Mouse (Mus musculus) neutrophil, adult 5-6 weeks (primary cell): Measurements from ENCODE around the gene Tesk2. TPM values are rescaled to one million over a fixed set of nuclear protein-coding genes. Genes with fewer than 3 reads are reported as not detected.

Experiments used
- ATAC-seq: fragments of 151-379, 151-347 bp; 2 replicates; pipeline ENCODE4 v1.8.0; 2017; ENCODE audit warnings: mild to moderate bottlenecking, moderate TSS enrichment; ENCODE audit not compliant: insufficient number of reproducible peaks, poor library complexity, low FRiP score, severe bottlenecking; ENCODE audit errors: extremely low read depth
- total RNA-seq: library from RNA; stranded (forward); fragments of 200-1000 nt; gene quantifications from 2 replicates; pipeline ENCODE4 v1.2.3, GENCODE M21; 2017

The Tesk2 gene
- total RNA-seq, 1 experiment from 2014 or later = 9.3 TPM

DNA sequence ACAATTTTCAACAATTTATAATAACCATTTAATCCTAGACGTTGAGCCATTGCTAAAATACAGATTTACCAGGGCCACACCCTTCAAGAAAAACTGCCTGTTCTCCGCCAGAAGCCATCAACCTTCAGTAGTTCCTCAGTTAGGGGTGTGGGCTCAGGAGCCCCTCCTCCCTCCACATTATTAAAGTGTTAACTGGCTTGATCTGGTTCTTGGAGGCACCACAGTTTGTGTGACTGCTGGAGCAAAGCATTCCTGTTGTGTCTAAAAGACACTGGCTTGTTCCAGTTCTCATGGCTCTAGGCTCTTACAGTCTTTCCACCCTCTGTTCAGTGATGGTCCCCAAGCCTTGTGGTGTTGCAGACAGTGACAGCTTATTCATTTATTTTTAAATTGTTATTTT lies 59.8 kb downstream of the Tesk2 start:
- ATAC-seq = no peak

DNA sequence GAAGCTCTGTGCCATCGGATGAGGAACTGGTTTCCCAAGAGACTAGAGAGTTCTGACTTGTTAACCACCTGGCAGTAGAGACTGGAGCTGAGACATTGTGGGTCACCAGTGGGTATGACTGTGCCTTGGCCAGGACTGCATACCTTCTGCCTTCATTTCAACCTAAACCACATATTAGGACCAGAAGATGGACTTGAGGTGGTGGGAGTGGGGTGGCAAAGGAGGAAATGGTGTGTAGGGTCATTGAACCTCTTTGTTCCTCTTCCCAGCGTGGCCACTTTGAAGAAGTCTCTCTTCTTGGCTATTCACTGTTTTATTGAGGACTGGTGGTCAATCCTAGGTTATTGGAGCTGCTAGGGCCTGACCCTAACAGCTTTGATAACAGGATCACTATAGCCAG lies 60.6 kb downstream of the Tesk2 start:
- peak; percentile 46; the same call in 1 of the 2 replicates for ATAC-seq

DNA sequence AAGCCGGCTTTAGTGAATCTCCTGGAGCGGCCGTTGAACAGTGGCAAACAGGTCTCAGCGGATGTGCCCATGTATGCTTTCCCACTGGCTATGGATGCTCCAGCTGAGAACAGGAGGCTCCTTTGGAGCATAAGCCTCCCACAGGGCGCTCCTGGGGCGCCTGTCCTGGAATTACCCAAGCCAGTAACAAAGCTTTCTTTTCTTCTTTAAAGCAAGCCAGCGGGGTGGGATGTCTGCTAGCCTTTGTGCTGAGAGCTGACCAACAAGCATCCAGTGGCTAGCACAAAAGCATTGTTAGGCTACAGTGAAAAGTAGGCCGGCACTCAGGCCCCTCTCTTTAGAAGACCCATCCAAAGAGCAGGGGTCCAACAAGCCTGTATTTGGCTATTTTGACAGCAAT lies 61.4 kb downstream of the Tesk2 start:
- ATAC-seq = no peak

DNA sequence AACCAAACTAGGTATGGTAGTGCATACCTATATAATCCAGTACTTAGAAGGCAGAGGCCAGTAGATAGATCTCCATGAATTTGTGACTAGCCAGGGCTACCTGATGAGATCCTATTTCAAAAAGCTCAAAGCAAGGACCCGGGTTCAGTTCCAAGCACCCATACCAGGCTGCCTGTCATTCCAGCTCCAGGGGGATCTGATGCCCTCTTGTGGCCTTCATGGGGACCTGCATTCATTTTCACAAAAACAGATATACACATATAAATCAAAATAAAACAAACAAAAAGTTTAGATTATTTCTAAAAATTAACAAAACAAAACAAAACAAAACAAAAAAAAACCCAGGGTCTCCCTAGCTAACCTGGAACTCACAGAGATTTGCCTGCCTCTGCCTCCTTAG lies 65.8 kb downstream of the Tesk2 start:
- no peak for ATAC-seq

DNA sequence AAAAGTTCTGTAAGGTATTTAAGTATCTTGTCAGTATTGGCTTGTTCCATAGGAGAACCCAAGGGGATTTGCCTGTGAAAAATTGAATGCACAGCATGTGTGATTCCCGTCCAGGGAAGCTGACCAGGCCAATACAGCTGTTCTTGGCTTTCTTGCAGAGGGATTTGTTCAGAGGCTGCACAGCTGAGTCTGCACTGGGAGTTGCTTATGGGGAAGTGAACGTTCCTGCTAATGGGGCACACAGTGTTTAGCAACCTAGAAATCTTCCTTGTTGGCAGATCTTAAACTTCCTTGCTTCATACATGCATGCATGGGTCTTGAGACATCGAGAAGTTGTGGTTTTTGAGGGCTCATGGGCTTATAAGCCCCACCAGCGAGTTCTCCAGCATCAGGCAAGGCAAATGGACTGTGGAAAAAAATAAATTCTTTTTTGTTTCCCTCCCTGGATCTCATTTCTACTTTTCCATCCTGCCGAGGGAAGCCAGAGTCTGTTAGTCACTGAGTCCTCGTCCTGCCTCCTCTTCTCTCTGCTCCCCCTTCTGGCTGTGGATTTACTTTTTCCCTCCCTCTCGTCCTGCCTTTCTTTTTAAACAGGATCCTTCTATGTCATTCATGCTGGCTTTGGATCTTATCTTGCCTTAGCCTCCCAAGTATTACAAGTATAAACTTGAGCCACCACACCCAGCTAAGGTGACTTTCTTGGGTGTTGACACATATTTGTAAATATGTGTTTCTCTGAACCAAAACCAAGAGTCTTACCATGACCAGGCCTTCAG lies 67.4 kb downstream of the Tesk2 start:
- peak; percentile 64 for ATAC-seq

DNA sequence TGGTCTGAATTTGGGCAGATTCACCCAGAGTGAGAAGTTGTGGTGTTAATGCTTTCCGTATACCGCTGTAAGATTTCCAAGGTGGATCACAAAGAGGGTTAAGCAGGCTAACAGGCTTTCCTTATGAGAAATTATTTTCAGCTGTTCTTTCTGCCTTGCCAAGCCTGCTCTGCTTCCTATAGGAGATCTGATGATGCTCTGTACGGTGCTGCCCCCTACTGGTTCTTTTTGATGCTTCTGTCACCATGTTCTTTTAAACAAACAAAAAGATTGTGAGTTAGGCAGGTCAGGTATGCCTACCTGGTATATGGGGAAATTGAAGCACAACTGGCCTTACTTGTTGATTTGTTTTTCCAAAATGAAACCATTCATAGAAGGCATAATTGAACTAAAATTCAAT lies 68.2 kb downstream of the Tesk2 start:
- peak; percentile 86 for ATAC-seq

DNA sequence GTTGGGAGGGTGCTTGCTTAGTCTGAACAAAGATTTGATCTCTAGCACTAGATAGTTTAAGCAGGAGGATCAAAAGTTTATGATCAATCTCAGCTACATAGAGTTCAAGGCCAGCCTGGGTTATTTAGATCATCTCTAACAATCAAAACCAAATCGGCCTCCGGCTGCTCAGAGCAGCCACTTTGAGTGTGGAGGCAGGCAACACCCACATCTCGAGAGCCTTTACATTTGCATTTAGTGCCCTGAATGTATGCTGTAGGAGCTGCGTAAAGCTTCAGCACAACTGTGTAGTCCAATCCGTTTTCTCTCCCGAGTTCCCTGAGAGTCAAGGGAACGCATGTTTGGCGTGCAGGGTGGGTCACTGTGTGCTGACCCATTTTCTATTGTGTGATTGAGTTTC lies 71.7 kb downstream of the Tesk2 start:
- no peak for ATAC-seq

DNA sequence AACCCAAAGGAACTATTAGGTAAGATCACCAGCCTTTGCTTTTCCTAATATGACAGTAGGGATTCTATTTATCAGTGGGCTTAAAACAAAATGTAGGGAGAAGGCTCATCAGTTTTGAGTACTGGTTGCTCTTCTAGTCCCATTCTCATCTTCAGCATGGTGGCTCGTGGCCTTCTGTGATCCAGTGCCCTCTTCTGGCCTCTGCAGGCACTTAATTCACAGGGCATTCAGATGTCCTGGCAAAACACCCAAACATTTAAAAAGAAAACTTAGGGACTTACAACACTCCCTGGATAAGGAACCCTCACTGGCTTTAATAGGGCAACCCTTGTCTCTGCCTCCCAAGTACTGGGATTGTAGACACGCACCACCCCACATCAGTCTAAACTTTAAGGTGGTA lies 73.5 kb downstream of the Tesk2 start:
- no peak for ATAC-seq

DNA sequence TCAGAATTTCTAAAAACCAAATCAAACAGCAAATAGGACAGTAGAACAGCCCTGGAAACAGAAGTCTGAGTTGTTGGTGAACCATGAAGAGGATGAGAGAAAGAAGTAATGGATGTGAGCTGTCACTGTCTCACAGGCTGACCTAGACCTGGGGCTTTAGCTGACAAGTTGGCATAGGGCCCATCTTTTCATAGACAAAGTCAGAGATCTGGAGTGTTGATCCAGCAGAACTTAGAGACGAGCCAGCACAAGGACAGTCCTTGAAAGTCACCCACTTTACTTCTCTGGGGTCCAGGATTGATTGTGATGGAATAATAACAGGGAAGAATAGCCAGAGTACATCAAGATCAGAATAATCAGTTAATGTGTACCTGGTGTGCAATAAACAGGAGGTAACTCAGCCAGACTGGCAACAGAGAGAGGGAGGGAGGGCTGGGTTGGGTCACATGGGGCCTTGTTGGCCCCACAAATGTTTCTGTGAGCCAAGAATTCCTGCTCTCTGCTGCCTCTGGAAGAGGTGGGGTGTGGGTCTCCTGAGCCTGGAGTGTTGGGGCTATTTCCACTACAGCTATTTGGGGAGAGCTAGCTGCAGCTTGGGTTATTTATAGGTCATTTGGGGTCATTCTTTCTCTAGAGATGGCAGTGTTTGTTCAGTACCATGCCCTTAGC lies 75.8 kb downstream of the Tesk2 start:
- no peak for ATAC-seq

DNA sequence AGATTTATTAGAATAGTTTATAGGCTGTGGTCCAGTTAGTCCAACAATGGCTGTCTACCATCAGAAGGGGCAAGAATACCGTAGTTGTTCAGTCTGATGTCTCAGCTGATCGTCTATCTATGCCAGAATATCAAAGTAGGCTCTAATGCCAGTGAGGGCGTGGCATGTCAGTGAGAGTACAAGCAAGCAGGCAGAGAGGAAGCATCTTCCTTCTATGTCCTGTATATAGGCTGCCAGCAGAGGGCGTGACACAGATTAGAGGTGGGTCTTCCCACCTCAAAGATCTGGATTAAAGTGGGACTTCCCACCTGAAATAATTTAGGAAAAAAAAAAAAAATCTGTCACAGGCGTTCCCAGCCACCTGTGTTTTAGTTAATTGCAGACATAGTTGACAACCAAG lies 79.2 kb downstream of the Tesk2 start:
- ATAC-seq = peak; percentile 51

DNA sequence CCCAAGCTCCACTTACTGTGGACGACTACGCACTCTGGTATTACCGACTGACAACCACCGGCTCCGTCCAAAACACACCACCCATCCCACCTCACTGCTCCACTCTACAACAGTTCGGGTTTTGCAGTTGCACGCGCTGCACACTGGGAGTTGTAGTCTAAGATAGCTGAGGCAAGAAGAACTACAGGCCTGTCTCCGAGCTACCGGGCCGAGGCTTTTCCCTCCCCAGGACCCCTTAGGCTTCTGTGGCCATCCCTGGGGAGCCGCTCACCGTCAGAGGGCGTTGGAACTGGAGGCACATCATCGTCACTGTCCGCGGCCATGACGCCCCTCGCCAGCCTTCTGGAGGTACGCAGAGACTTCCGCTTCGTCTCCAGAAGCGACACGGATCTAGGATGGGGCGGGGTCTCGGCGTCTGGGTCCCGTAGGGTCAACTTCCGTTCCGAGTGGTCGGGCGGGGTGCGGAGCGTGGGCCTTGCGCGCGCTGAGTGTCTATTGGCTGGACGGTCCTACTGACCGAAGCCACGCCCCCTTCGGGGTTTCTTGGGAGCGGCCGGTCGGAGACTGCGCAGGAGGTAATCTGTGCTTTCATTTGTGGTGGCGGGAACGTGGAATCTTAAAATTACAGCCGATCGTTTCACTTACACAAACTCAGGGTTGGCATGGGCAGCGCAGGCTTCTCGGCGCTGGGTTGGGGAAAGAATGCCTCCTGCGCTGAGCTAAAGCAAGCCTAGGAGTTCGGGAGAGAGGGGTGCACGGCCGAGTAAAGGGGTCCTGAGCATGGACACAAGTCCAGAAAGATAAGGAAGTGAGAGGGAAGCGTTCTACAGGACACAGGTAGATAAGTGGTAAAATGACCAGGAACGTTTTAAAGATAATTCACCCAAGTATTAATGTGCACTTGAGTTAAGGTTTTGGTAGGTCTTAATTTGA lies 86.7 kb downstream of the Tesk2 start, which contains the start of the genes Toe1 and Mutyh:
Toe1 (minus strand) TSS at position 444 of the 933 bp plus-strand sequence.
Mutyh (plus strand) TSS at position 527 of the 933 bp plus-strand sequence.
- ATAC-seq = peak; percentile 92

DNA sequence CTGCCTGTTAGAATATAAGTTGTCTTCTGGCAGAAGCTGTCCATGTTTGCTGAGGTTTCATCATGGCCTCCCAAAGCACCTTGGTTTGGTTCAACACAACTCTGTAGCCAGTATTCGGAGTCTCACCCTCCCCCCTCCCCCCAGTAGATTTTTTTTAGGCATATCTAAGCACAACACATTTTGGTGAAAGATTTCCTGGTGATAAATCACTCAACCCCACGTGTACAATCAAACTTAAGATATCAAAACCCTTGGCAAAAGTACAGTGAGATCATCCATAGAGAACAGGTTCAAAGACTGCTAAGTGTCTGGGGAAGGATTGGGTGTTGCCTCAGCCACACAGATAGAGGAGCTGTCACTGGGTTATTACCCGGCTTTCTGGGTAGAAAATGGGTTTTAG lies 90.3 kb downstream of the Tesk2 start:
- ATAC-seq = no peak

DNA sequence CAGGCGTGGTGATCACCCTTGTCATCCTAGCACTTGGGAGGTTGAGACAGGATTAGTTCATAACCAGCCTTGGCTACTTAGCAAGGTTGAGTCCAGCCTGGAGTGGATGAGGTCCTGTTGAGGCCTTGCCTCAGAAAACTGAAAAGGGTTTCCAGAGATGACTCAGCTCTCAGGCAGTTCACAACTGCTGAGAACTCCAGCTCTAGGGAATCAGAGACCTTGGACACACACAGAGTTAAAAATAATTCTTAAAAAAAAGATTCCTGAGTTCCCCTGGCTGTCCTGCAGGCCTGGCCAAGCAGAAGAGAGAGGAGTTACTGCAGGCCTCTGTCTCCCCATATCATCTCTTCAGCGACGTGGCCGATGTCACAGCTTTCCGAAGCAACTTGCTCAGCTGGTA lies 94.5 kb downstream of the Tesk2 start:
- ATAC-seq = no peak

DNA sequence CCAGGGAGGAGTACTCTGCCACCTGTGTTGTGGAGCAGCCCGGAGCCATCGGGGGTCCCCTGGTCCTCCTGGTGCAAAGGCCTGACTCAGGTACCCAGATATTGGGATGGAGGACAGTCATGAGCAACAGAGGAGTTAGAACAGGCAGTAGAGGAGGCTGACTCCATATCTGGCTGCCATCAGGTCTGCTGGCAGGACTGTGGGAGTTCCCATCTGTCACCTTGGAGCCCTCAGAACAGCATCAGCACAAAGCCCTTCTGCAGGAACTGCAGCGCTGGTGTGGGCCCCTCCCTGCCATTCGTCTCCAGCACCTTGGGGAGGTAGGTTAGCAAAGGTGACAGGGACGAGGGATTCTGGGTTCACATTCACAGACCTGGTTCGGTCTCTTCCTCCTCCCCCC lies 96.7 kb downstream of the Tesk2 start:
- ATAC-seq = no peak

DNA sequence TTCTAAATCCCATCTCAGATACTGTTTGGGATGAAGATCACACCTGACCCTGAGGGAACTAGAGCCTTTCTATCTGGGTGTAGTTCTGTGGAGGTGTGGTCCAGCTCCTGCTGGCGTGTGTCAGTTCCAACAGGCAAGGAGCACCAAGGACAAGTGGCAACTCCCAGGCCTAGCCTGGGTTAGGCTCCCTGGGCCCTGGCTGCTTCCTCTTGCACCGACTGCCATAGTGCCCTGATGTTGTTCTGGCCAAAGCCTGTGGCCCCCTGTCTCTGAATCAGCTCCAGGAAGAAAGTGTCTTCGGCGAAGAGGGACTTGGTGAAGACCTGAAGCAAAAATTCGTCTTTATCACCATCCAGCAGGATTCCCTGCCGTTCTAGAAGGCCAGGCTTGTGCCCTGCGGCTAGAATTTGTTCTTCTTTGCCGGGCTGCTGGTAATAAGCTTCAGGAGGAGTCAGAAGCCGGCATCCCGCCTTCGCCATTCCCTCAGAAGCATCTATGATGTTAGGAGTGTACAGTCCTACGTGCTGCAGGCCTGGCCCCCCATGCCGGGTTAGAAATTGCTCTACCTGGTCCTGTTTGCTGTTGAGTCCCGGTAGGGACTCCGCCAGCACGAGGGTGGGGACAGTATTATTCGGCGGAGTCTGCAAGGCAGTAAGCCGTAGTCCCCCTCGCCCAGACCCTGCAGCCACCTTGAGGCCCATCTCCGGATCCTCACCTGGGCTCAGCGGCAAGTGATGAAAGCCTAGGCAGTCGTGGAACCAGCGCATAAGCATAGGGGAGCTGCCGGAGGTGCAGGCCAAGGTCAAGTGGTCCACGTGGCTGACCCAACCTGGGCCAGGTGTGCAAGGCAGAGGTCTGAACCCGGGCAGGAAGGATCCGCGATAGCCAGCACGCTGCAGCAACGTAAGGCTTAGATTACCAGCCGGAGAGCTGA lies 99.5 kb downstream of the Tesk2 start:
- ATAC-seq = no peak

DNA sequence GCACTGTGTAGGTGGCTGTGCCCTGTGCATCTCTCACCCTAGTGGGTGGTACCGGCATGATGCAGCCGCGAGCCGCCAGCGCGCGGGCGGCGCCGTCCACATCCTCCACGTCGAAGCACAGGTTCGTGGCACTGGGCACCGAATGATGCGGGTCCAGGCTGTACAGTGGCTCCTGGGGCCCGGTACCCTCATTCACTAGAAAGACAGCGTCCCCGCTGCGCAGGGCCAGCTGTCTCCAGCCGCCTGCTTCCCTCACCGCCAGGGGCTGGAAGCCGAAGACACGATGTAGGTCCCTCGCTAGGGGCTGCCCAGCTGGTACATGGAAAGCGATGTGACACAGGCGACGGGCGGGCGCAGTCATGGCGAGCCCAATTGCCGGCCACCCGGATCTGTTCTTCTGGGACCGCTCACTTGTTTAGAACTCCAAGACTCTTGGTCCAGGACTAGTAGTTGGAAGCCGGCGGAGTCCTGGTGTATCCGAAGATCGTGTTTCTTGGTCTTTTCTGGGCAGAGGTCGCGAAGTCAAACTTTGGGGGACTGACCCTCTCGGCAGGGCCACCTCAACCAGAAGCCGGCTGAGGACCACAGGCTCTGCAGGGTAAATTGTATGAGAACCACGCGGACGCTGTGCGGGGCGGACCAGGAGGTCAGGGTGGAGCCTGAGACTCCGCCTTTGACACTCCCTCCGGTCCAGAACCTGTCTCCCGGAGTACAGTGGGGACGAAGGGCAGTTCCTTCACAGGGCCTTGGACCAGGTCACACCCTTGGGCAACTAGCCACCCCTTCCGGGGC lies 100.3 kb downstream of the Tesk2 start:
- ATAC-seq = peak; percentile 44; the same call in 1 of the 2 replicates

DNA sequence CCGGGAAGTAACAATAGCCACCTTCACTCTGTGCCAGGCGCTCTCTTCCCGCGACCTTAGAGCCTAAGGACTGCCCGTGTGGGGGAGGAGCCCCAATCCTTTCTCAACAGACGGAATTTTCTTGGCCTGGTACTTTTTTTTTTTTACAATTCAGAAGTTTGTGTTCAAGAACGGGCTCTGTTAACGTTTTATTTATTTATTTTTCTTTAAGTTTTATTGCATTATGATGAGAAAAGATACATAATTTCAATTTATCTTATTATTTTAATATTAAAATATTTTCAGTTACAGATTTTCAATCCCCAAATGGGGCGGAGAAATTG lies 100.9 kb downstream of the Tesk2 start, which contains the start of gene Hpdl:
Hpdl (minus strand) TSS at position 14 of the 323 bp plus-strand sequence.
- no peak for ATAC-seq

DNA sequence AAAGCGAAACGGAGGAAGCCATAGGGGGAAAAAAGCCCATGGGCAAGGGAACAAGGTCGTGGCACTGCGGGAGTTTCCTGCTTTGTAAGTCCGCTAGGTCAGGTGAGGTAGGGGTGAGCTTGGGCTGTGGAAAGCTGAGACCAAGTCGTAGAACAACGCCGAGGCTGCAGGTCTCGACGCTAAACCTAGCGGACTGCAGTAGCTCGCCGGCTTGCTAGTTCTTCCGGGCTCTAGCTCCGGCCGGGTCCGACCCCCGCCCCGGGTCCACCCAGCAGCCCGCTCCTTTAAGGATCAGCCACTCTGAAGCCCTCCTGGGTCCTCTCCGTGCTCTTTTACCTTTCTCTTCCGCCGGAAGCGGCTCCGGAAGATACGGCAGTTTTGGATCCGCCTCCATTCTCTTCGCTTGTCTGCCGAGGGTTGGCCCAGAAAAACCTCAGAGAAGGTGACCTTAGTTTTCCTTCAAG lies 103.8 kb downstream of the Tesk2 start:
- peak; percentile 51 for ATAC-seq
